Mouse (Mus musculus) layer of hippocampus, adult 8-10 months (tissue): ENCODE results near the gene Slc9a9. TPM values are rescaled to one million over a fixed set of nuclear protein-coding genes. Genes with fewer than 3 reads are reported as not detected.
"Not testable (repeated sequence)": the region's sequence is repeated elsewhere in the genome, so short reads cannot be mapped to it uniquely, and the experiment has no call there.

Experiments used
- DNase-seq, 2 experiments: peaks; one replicate each; pipeline ENCODE4 v3.0.0; 2022; ENCODE audit warnings: low spot score in 2 of 2
- total RNA-seq, 4 experiments: library from RNA; stranded (reverse); gene quantifications; 2 replicates each; pipeline ENCODE4 v1.2.4; 2022

The Slc9a9 gene
- total RNA-seq: 10 to 100 TPM; 15.3 to 22.8 (median 19.3) TPM

DNA sequence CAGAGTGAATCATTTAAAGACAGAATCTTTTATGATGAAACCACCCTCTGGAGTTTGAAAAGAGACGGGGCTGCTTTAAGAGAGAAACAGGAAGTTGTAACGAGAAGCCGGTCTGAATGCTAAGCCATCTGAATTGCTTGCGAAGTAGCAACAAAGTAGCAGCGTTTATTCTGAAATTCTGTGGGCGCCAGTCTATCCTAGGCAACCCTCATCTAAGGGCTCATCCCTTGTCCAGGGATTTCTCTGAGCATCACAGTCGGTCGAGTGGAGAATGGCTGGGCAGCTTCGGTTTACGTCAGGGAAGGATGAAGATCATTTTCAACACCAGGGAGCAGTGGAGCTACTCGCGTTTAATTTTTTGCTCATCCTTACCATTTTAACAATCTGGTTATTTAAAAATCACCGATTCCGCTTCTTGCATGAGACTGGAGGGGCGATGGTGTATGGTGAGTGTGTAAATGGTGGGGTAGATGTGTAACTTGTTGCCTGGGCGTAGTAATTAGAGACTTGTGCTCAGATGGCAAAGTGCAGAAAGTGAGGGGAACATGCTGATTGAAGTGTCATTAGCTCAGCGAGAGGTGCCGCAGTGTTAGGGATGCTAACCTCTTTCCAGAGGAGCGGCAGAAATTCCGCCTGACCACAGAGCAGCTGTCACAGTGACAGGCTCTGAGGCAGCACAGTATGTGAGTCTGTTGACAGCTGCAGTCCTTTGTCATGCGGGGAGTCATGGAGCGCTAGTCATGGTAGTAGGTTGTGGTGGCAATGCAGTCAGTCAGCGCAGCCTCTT is at the start of gene Slc9a9:
Gene Slc9a9, plus strand, starts transcription at position 119 of the 787 bp plus-strand sequence.
- peak; percentile 51 to 59 for DNase-seq

DNA sequence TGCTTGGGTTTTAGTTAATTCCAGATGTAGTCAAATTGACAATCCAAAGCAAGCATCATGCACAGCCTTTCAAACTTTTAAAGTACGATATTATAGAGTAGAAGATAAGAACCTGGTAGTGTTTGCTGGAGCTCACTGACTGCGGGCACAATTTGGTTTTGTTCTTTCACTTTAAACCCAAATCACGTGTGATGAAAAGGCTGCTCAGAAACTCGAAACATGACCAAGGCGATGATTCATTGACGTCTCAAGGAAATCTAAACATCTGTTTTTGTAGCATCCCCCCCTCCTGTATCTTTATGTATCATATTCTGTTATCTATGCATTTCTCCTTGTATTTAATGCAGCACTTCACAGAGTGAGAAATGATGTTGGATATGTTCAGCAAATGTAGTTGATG is 49.4 kb upstream of the Slc9a9 start:
- DNase-seq: no peak

DNA sequence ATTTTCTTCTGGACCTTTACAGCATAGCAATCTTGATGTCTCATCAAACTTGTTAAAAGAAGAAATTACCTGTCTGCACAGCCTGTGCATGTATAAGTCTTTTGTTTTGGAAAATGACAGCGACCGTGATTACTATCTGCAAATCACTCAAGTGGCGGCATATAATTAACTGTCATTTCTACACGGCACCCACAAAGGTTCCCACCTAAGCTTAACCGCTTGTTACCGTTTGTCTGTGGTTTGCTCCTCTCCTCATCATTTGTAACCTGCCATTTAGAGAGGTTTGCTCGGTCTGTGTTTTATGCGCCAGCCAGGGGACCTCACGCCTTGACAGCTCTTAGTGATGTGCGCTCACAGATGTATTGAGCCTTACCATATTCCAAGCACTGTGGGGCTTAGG is 48.9 kb upstream of the Slc9a9 start:
- DNase-seq: no peak

DNA sequence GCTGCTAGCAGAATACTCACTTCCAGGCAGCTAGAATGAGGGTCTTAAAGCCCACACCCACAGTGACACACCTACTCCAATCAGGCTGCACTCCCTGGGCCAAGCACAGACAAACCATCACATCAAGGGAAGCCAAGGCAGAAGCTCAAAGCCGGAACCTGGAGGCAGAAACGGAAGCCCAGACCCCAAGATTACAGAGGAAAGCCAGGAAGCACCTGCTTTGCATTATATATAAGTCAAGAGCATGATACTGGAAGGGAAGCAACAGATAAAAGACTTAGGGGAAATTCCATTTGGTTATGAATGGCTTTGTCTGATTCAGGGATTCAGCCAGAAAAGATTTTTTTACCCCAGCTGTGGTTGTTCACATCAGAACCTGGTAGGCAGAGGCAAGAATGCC is 47.8 kb upstream of the Slc9a9 start:
- no peak for DNase-seq

DNA sequence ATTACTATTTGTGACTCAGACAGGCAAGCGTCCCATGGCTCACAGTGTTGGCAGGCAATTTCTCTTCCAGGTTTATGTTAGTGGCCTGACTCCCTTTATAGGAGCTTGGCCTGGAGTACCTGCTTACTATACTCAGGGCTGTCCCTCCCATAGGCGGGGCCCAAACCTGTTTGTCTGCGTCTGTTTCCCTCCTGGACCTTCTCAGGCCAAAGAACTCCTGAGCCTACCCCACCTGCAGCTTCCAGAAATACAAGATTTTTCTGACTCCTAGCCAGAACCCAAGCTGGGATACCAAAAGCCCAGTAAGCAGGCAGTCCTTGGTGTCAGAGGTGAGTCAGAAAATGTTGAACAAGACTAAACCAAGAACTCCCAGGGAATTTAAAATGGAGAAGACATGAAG is 43.0 kb upstream of the Slc9a9 start:
- DNase-seq: no peak

DNA sequence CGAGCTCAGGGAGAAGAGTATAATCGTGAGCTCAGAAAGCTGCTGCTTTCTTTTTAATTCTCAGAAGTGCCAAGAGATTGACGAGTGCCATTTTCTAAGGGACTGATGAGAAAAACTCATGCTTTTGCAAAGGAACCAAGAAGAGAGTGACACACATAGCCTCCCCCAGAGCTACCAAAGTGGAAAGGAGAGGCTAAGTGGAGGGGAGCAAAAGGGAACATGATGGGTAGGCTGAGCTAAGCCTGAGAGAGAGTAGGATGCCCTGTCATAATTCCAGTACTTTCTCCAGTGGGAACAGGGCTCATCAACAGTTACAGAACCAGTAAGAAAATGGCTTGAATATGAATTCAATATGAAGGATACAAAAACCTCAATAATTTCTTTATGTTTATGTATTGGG is 40.8 kb upstream of the Slc9a9 start:
- DNase-seq: no peak

DNA sequence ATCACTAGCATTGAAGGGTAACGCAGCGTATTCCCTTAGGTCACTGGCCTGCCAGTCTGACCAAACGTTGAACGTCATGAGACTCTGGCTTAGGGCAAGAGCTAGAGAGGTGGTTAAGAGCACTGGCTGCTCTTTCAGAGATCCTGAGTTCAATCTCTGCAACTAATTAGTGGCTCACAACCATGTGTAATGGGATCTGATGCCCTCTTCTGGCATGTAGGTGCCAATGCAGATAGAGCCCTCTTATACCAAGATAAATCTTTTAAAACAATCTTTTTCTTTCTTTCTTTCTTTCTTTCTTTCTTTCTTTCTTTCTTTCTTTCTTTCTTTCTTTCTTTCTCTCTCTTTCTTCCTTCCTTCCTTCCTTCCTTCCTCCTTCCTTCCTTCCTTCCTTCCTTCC is 35.4 kb upstream of the Slc9a9 start:
- DNase-seq: not testable (repeated sequence)

DNA sequence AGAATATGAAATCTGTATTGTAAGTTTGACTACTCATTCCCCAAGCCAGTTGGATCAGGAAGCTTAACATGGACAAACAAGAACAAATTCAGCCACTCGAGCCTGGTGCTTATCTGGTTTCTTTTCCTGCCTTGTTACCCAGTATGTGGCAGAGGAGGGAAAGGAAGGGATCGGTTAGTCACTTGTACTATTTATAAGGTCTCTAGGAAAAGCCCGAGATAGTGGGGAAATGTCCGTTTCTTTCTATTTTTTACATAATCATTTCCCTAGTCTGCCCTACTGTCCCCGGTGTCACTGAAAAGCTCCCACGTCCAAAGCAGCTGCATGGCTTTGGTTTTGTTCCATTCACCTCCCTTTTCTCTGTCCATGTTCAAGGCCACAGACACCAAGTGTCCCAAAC is 24.1 kb upstream of the Slc9a9 start:
- DNase-seq: no peak

DNA sequence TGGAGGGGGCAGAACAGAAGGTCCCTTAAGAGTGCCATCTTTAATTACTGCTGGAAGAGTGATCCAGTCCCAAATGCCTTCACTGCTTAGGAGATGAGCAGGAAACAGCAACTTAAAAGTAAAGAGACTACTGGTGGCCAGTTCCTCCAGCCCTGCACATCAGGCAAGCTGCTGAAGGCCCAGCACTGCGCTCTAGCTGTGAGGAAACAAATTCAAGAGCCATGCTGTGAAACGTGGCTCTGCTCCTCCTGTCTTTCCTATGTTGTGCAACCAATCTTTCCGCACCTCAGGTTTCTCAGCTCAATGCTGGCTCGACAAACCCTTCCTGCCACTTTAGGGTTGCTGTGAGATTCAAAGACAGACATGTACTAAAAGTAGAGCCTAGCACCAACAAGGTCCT is 22.3 kb upstream of the Slc9a9 start:
- DNase-seq: no peak

DNA sequence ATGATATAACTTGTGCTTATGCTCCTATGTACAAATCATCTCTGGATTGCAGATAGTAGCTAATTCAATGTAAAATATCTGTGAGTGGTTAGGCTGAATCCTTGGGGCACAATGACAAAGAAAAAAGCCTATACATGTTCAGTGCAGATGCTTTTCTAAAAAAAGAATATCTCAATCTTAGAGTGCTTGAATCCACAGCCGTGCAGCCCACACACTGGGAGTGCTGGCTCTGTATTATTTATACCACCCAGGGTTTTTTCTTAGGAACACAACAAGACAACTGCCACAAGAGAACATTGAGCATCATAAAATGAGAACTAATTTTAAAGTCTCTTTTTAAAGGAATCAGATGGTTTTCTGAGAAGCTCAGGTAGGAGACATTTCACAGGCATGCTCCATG is 19.7 kb upstream of the Slc9a9 start:
- no peak for DNase-seq

DNA sequence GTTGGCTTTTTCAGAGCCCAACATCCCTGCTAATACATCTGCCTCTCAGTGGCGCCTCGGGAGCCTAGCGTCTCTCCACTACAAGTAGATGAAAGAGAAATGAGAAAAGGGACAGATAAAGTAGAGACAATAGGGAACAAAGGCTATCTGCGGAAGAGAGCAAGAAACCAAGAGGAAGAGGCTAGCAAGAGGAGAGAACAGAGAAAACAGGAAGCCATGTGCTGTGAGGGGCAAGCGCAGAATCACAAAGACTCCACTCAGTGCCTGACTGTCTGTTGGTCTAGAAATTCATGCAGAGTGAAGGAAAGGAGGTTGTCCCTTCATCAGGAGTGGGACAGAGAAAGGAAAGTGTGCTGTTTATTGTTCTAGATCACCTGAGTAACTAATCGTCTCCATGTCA is 16.5 kb upstream of the Slc9a9 start:
- no peak for DNase-seq

DNA sequence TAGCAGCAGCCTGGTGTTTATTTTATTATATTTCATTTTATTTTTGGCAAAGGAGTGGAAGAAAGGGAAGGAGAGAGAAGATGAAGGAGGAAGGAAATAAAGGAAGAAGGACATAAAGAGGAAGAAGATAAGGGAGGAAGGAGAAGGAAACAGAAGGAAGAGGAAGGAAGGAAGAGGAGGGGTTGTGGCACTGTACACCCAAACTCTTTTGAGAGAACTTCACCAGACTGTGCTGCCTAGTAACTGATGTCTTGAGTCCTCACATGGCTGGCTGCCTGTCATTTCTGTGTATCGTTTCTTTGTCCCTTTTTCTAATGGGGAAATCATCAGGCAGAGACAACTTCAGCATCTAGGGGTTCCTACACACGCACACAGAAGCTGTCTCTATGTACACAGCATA is 15.9 kb upstream of the Slc9a9 start:
- no peak for DNase-seq

DNA sequence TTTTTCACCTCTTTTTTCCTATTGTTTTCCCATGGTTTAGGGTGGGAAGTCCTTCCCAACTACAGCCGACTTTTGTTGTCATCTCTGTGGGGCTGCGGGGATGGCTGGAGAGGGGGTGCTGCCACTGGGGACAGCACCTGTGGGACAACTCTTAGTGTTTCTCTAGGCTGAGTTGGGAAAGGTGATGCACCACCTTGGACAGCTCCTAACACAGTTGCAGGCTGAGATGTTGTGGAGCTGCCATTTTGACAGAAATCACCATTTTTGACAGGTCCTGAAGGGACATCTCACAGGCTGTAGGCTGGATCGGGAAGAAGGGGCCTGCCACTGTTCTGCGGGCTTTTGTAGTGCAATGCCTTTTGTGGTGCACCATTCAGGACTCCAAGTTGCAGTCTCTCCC is 13.4 kb upstream of the Slc9a9 start:
- DNase-seq: no peak

DNA sequence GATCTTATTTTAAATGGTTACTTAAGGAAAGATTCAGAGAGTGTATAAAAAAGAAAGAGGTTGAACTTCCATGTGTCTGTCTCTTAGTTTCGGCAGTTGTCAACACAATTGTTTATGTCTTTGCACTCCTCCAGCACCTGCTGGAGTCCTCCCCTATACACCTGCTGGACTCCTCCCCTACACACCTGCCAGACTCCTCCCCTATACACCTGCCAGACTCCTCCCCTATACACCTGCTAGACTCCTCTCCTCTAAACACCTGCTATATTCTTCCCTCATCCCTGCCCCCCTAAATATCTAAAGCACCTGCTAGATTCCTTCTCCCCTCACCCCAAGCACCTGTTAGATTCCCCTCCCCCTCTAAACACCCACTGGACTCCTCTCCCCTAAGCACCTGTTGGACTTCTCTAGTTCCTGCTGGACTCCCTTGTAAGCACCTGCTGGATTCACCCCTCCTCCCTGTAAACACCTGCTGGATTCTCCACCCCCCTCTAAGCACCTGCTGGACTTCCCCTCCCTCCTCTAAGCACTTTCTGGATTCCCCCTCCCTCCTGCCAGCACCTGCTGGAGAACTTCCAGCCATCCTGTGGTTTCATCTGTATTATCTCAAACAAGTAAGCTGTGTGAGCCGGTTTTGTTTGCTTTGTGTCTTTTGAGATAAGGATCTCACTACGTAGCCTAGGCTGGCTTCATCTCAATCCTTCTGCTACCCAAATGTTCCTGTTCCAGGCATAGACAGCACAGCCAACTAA is 10.1 kb upstream of the Slc9a9 start:
- DNase-seq: no peak

DNA sequence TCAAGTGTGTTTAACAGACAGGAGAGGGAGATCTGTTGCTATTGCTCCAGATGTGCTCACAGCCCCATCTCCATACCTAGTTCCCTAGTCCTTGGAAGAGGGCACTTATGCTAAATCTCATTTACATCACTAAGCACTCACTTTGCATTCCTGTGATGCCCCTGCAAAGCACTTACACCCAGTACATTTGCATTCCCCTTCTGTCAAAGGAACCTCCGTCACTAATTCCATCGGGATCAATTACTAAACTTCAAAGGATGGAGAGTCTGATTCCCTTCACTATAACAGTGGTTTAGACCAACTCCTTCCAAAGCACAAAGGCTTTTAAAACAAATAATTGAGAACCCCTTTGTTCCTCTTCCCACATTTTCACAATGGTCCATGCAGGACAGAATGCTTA is 7.9 kb upstream of the Slc9a9 start:
- DNase-seq: no peak

DNA sequence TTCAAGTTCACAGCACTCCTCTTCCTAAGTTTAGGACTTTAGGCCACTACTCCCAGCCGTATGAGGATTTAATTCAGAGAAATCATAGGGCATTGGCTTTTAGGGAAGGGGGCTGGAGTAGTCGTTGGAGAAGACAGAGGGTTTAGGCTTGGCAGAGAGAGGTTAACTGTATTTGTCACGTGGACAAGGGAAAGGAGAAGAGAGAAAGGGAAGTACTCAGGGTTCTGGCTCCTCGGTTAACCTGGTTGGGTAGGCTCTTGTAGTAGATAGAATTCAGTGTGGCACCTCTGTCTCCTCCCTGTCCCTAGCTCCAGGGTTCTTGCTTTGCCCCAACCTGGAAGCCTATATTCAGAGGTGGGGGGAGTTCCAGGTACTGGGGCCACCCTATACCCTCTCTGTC is 4.5 kb upstream of the Slc9a9 start:
- DNase-seq: no peak

DNA sequence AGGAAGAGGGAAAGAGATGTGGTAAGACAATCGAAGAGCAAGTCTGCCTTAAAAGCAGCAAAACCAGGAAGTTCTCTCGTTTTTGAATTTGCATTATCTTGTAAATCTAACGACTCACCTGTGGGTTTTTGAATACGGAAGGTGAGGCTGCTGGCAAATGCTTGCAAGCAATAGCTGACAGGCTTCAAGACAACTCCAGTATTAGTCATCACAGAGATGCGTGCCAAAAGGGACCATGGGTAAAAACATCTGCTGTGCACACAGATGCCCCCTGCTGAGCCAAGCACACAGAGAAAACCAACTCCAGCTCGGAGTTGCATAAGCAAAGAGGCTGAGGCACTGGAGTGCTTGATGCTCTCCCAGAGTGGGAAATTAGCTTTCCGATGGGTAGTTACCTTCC is 1.1 kb upstream of the Slc9a9 start:
- DNase-seq: peak; percentile 61 to 69

DNA sequence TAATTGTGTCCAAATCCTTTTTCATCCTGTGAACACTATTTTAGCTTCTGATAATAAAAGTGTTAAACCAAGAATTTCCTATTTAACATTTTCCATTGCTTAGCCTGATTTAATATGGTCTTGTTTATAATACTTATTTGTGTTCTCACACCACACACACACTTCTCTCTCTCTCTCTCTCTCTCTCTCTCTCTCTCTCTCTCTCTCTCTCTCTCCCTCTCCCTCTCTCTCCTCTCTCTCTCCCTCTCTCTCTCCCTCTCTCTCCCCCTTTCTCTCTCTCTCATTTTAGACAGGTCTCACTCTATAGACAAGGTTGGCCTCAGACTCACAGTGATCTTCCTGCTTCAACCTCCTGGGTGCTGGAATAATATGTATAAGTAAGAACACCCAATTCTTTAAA is 995 bp downstream of the Slc9a9 start:
- no peak for DNase-seq

DNA sequence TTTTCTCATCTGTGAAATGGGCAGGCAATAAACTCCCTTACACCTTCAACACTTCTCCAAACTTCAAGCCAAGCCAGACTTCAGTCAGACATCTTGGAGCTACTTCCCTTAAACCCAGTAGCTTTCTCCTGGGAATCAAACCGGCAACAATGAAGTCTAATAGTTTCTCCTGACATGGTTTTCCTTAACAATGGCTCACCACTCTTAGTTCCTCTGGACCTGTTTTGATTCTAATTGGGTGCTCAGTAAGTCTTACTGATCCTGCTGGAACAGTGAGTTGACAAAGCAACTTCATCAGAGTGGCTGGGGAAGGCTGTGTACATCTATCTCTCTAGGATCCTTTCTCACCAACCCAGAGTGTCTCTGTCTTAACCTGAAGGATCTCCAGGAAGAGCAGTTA is 5.0 kb downstream of the Slc9a9 start:
- DNase-seq: no peak

DNA sequence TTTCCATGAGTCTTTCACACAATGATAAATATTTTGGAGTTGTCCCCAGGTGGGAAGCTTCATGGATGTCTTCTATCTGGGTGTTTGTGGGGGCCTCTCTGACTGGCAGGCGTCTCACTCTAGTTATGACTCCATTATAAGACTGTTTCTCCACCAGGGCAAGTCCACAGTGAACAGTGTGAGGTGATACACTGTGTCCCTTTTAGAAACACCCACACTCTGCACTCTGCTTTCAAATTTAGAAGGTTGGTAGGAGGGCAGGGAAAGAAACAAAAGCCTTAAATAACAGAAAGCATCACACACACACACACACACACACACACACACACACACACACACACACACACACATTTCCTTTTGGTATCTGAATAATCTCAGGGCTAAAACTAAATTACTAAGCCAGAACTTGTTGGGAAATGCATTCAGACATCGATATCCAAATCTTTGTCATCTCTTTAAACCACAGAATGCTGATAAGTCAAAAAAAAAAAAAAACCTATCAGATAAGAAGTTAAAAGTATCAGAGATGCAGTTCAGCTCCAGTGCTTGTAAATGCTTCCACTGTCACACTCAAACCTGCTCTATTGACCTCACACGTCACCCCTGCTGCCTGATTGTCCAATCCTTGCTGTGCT is 8.4 kb downstream of the Slc9a9 start:
- DNase-seq: no peak

DNA sequence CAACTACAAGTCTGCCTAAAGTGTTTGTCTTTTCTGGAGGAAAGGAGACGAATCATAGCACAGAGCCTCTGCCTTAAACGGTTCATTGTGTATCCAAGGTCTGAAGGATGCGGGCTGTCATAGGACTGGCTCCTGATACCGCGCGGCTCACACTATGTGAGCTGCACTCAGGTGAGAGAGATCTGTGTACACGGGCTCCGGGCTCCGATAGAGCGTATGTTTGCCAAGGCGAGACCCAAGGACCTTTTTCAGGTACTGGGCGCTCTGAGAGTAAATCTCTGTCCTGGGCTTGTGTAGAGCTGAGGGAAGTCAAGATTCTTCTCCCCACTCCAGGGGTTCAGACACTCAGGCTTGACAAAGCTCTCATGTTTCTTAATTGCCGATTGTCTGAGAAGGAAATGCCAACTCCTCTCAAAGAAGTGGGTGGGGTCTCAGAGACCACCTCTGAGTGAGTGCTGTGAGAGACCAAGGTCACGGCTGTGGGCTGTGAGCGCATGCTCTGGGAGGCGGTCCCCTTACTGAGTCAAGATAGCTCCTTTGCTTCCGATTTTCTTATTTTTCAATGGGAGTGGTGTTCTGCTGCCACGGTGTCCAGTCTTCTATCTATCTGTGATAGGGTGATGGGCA is 10.9 kb downstream of the Slc9a9 start:
- no peak for DNase-seq

DNA sequence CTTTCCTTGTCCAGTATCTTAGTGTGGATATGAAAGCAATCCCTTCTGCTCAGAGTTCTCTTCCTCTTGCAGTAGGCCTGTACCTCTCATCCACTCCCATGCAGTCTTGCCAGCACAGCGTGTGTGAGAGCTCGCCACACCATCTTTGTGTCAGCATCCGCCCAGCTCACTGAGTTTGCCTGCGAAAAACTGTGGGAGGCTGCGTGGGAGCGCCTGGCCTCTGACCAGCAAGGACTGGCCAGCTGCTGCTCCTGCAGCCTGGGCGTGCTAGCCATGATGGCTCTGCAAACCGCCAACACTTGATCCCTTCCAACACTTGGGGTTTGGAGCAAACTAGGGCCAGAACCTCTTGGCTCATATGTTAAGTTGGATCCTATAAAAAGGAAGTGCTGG is 11.4 kb downstream of the Slc9a9 start:
- peak in 1 of 2 experiments; percentile 36 for DNase-seq
